Mouse (Mus musculus) hindbrain, embryonic 12.5 days (tissue): ENCODE results near the gene Lhb. TPM values are rescaled to one million over a fixed set of nuclear protein-coding genes. Genes with fewer than 3 reads are reported as not detected.
A peak's percentile ranks its signal among the peaks of the same experiment; 100 is the strongest.
"Not testable (repeated sequence)": the region's sequence is repeated elsewhere in the genome, so short reads cannot be mapped to it uniquely, and the experiment has no call there.

Experiments used
- ATAC-seq: fragments of 200-750 bp; cut with Nextera tagmentation; 2 replicates; pipeline ENCODE4 v1.8.0; 2017; ENCODE audit warnings: moderate TSS enrichment; ENCODE audit not compliant: low FRiP score
- H3K27ac ChIP-seq: fragments of 300-500 bp; sonication (generic); 2 replicates; pipeline ENCODE4 v1.5.1; 2016; ENCODE audit warnings: mild to moderate bottlenecking
- H3K27me3 ChIP-seq: fragments of 300-500 bp; sonication (generic); 2 replicates; pipeline ENCODE4 v1.6.1; 2016; ENCODE audit warnings: mild to moderate bottlenecking
- H3K36me3 ChIP-seq: fragments of 300-500 bp; sonication (generic); 2 replicates; pipeline ENCODE4 v1.6.1; 2016; ENCODE audit warnings: mild to moderate bottlenecking
- H3K4me1 ChIP-seq: fragments of 300-500 bp; sonication (generic); 2 replicates; pipeline ENCODE4 v1.6.1; 2016
- H3K4me2 ChIP-seq: fragments of 300-500 bp; sonication (generic); replicated peaks from 2 replicates; pipeline ENCODE4 v1.6.1; 2016; ENCODE audit warnings: mild to moderate bottlenecking
- H3K4me3 ChIP-seq: fragments of 300-500 bp; sonication (generic); 2 replicates; pipeline ENCODE4 v1.5.1; 2016; ENCODE audit warnings: mild to moderate bottlenecking
- H3K9ac ChIP-seq: fragments of 300-500 bp; sonication (generic); 2 replicates; pipeline ENCODE4 v1.6.1; 2016; ENCODE audit warnings: mild to moderate bottlenecking, moderate library complexity
- H3K9me3 ChIP-seq: fragments of 300-500 bp; sonication (generic); replicated peaks from 2 replicates; pipeline ENCODE4 v1.6.1; 2016; ENCODE audit warnings: mild to moderate bottlenecking
- WGBS: fragments of 180-500 bp; shearing (Covaris S2); methylation state at CpG from one replicate; pipeline ENCODE4 v1.1.7; 2016; 5-methylcytosine and 5-hydroxymethylcytosine counted together
- polyA plus RNA-seq: library from polyadenylated mRNA; unstranded; fragments of >200 nt; fragmentation: Nextera tagmentation; extraction: Ambion mirVana; gene quantifications from 2 replicates; pipeline ENCODE4 v1.2.1, GENCODE M21; 2016

Gene Lhb
- polyA plus RNA-seq, result 1.0 and 1.6 TPM in 2 replicates

DNA sequence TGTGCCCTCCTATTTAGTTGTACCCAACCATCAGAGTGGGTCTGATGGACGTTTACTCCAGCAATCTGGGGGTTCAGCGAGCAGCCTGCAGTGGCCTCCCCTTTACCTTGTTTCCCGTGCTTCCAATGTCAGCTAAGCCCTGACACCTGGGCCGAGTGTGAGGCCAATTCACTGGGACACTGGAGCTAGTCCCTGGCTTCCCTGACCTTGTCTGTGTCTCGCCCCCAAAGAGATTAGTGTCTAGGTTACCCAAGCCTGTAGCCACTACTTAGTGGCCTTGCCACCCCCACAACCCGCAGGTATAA, at the start of gene Lhb:
Gene Lhb, plus strand, starts transcription at position 206 of the 305 bp plus-strand sequence.
- H3K9ac ChIP-seq, result no peak within 1 kb of the TSS
- H3K4me1 ChIP-seq, result peaks cover 5% of the 10 kb centered on the region; the same call in 1 of the 2 replicates
- no peak within 1 kb of the TSS for H3K27ac ChIP-seq
- H3K36me3 ChIP-seq, result peaks cover 51% of the 10 kb centered on the region
- ATAC-seq, result no peak
- H3K4me3 ChIP-seq, result no peak within 1 kb of the TSS
- H3K4me2 ChIP-seq, result no peak within 1 kb of the TSS
- no peaks in the 10 kb centered on the region for H3K9me3 ChIP-seq
- 58% methylated on average over 6 of the region's 6 CpGs for WGBS
- peaks cover 61% of the 10 kb centered on the region for H3K27me3 ChIP-seq

DNA sequence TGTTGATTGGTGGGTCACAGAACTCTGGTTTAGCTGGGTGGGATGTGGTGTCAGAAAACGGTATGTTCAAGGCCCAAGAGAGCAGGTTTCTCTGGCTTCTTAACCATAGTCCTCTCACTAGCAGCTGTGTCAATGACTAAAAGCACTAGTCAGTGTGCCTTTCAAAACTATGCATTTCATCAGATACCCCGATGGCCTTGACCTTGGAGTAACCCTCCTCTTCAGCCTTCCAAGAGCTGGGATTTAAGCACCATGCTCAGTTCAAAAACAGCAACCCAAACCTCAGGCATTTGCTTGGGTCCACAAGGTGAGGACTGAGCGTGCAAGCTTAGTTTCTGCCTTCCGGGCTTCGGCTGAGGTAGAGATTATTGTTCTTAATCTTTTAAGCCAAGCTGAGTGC, 48.2 kb upstream of the Lhb start:
- WGBS, result 91% methylated on average over 5 of the region's 5 CpGs
- Histone ChIP-seq H3K27ac (no peak overlapping the region), H3K9ac (no peak overlapping the region), H3K36me3 (peaks cover 49% of the 10 kb centered on the region), H3K9me3 (no peaks in the 10 kb centered on the region), H3K4me1 (peaks cover 26% of the 10 kb centered on the region), H3K4me2 (no peak overlapping the region), H3K27me3 (peaks cover 25% of the 10 kb centered on the region), H3K4me3 (no peak overlapping the region)
- no peak for ATAC-seq

DNA sequence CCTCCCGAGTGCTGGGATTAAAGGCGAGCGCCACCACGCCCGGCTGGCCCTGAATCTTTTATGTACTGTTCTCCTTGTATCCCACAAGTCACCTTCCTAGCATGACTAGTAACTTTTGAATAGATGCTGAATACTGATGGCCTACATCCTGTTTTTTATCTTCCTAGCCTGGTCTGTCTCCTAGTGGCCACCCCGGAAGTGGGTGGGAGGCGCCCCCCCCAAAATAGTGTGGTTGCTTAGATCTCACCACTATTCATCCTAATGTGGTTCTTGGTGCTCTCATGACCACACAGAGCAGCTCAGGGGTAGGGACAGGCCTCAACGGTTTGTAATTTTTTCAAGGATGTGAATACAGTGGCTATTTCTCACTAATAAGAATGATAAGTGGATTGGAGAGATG, 46.0 kb upstream of the Lhb start:
- no peak overlapping the region for H3K4me2 ChIP-seq
- H3K4me3 ChIP-seq, result no peak overlapping the region
- peaks cover 7% of the 10 kb centered on the region for H3K27me3 ChIP-seq
- no peak for ATAC-seq
- peaks cover 14% of the 10 kb centered on the region for H3K4me1 ChIP-seq
- no peaks in the 10 kb centered on the region for H3K9me3 ChIP-seq
- H3K9ac ChIP-seq, result no peak overlapping the region
- 94% methylated on average over 8 of the region's 8 CpGs for WGBS
- no peak overlapping the region for H3K27ac ChIP-seq
- peaks cover 71% of the 10 kb centered on the region for H3K36me3 ChIP-seq

DNA sequence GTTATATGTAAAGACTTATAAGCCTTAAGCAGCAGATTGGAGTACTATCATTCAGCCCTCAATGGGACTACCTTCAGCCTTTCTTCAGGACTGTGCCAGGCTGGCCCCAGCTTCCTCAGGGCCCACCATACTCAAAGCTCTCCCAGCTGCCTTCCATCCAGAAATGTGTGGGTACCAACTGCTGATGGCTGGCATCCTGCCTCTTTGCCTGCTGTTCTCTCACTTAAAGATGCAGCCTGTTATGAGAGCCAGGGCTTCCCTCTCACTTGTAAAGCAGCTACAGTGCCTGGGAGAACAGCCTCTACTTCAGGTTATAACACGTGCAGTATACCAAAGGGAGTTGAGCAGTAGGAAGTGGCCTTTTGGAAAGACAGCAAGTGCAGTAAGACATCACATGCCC, 44.6 kb upstream of the Lhb start:
- H3K27me3 ChIP-seq, result no peaks in the 10 kb centered on the region
- no peak overlapping the region for H3K27ac ChIP-seq
- H3K4me3 ChIP-seq, result no peak overlapping the region
- H3K4me1 ChIP-seq, result no peaks in the 10 kb centered on the region
- H3K9ac ChIP-seq, result no peak overlapping the region
- no peaks in the 10 kb centered on the region for H3K9me3 ChIP-seq
- peaks cover 85% of the 10 kb centered on the region for H3K36me3 ChIP-seq
- H3K4me2 ChIP-seq, result no peak overlapping the region
- whole genome bisulfite sequencing, result 92% methylated on average over 1 of the region's 1 CpGs
- ATAC-seq, result no peak

DNA sequence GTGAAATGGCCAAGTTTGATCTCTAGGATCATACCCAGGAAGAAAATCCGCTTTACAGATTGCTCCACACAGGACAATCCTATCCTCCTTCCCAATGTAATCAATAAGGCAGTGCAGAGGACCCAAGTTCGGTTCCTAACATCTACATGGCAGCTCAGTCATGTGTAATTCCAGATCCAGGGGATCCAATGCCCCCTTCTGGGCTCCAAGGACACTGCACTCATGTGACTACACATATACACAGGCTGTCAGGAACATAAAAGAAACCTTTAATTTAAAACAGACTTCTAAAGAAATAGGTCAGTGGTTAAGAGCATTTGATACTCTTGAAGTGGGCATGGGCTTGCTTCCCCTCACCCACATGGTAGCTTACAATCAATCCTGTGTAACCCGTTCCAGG, 34.5 kb upstream of the Lhb start:
- Histone ChIP-seq H3K27me3 (no peaks in the 10 kb centered on the region), H3K4me3 (no peak overlapping the region), H3K9me3 (no peaks in the 10 kb centered on the region), H3K9ac (no peak overlapping the region), H3K4me1 (no peaks in the 10 kb centered on the region), H3K4me2 (no peak overlapping the region), H3K27ac (no peak overlapping the region), H3K36me3 (peaks cover 96% of the 10 kb centered on the region)
- WGBS, result 87% methylated on average over 3 of the region's 3 CpGs
- ATAC-seq, result no peak

DNA sequence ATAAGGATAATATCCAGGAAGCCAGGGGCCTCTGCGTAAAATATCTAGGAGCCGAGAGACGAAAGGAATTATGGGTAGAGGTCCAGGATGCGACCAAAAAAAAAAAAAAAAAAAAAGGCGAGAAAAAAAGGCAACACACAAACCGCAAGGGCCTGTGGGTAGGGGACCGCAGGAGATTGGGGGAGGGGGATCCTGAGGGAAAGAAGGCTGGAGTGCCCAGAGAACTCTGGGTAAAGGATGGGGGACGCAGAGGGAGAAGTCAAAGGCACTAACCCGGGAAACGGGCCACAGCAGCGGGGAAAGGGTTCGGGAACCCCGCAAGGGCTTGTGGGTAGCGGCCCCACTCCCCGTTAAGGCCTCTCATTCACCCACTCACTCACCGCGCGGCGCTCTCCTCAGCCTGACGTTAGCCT, 25.5 kb upstream of the Lhb start:
- peak overlapping the region; percentile 93 for H3K9ac ChIP-seq
- no peaks in the 10 kb centered on the region for H3K9me3 ChIP-seq
- H3K4me1 ChIP-seq, result peaks cover 19% of the 10 kb centered on the region
- peak; percentile 82 for ATAC-seq
- H3K36me3 ChIP-seq, result peaks cover 24% of the 10 kb centered on the region
- no peaks in the 10 kb centered on the region for H3K27me3 ChIP-seq
- peak overlapping the region; percentile 84 for H3K4me2 ChIP-seq
- H3K27ac ChIP-seq, result peak overlapping the region; percentile 99
- WGBS, result 3% methylated on average over 19 of the region's 20 CpGs
- H3K4me3 ChIP-seq, result peak overlapping the region; percentile 86

DNA sequence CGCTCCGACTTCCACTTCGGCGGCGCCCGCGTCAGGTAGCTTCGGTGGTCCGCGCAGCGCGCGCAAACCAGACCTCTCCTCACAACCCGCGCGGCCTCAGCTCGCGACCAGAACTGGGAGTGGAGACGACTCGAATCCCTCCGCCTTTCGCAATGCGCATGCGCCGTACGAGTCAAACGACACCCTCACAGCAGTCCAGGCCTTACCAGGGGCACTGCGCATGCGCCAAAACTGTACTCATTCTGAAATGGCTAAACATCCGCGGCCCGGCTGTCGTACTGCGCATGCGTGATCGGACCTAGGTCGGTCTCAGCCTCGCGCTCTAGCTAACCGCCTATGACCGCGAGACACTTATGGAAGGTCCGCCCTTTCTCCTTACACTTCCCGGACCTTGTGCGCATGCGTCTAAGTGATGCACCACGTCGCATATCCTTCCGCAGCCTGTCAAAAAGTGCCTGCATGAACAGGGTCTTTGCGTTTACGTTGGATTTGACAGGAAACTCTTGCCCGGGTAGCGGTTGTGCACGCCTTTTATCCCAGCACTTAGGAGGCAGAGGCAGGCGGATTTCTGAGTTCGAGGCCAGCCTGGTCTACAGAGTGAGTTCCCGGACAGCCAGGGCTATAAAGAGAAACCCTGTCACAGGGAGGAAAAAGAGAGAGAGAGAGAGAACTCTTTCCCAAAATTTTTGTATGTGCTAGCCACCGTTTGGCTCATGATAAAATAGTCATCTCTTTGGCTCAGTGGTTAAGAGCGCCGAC, 24.9 kb upstream of the Lhb start, which contains the start of gene Snrnp70:
Gene Snrnp70, minus strand, starts transcription at position 165 of the 759 bp plus-strand sequence.
- Histone ChIP-seq H3K4me1 (peaks cover 19% of the 10 kb centered on the region), H3K9me3 (no peaks in the 10 kb centered on the region), H3K27me3 (no peaks in the 10 kb centered on the region), H3K36me3 (peaks cover 17% of the 10 kb centered on the region), H3K9ac (peak within 1 kb of the TSS; percentile 93), H3K27ac (peak within 1 kb of the TSS; percentile 99), H3K4me3 (peak within 1 kb of the TSS; percentile 86), H3K4me2 (peak within 1 kb of the TSS; percentile 84)
- WGBS, result under 1% methylated on average over 60 of the region's 60 CpGs
- peak; percentile 97 for ATAC-seq

DNA sequence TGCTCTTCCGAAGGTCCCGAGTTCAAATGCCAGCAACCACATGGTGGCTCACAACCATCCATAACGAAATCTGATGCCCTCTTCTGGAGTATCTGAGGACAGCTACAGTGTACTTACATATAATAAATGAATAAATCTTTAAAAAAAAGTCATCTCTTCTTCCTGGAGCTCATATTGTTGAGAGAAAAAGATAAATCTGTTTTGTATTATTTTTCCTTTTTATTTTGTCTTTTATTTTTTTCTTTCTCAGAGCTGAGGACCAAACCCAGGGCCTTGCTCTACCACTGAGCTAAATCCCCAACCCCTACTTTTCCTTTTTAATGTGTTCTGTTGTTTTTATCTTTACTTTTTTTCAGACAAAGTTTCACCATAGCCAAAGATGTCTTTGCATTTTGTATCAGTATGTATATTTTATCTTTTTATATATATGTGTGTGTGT, 24.3 kb upstream of the Lhb start:
- Histone ChIP-seq H3K27ac (peak overlapping the region; percentile 76; the same call in 1 of the 2 replicates), H3K4me1 (peaks cover 19% of the 10 kb centered on the region), H3K4me2 (peak overlapping the region; percentile 58), H3K4me3 (peak overlapping the region; percentile 86), H3K9ac (peak overlapping the region; percentile 51; the same call in 1 of the 2 replicates), H3K36me3 (peaks cover 13% of the 10 kb centered on the region)
- not testable (repeated sequence) for H3K9me3 ChIP-seq, H3K27me3 ChIP-seq
- WGBS, result 4% methylated on average over 3 of the region's 3 CpGs
- ATAC-seq, result peak; percentile 37; the same call in 1 of the 2 replicates

DNA sequence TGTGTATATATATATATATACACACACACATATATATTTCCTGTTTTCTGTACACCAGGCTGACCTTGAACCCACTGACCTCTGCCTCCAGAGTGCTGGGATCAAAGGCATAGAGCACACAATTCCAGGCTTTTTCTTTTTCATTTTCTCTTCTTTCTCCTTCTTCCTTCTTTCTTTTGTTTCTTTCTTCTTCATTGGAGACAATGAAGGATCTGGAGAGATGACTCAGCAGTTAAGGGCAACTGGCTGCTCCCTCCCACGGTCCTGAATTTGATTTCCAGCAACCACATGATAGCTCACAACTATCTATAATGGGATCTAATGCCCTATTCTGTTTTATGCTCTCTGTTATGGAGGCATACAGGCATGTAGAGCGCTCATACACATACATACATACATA, 23.8 kb upstream of the Lhb start:
- H3K36me3 ChIP-seq, result peaks cover 9% of the 10 kb centered on the region
- H3K4me1 ChIP-seq, result peaks cover 19% of the 10 kb centered on the region
- no peak overlapping the region for H3K9ac ChIP-seq
- H3K9me3 ChIP-seq, result no peaks in the 10 kb centered on the region
- H3K27ac ChIP-seq, result no peak overlapping the region
- WGBS, result 75% methylated on average over 2 of the region's 2 CpGs
- H3K27me3 ChIP-seq, result no peaks in the 10 kb centered on the region
- no peak overlapping the region for H3K4me3 ChIP-seq
- H3K4me2 ChIP-seq, result no peak overlapping the region
- no peak for ATAC-seq

DNA sequence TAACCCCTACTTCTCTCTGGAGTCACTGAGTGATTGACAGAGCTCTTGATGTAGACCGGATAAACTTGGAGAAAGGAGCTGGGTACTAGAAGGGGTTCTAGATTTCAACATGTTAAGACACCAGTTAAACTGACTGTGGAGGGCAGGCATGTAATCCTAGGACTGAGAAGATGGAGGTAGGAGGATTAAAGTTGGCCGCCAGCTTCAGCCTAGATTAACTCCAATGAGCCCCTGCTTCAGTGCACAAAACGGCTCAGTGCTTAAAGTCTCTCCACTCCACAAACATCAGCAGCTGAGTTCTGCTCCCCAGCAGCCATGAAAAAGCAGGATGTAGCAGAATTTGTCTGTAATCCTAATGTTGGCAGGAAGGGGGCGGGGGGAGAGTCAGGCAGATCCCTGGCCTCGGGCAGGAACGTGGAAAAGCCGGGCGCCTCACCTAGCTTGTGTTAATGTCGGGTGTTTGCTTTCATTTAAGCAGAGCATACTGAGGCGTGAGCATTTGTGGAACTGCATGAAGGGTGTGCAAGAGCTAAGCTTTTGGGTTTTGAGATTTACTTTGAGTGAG, 19.0 kb upstream of the Lhb start:
- Histone ChIP-seq H3K9ac (no peak overlapping the region), H3K4me3 (no peak overlapping the region), H3K4me1 (peaks cover 4% of the 10 kb centered on the region), H3K36me3 (no peaks in the 10 kb centered on the region), H3K9me3 (0 out of 2 replicates have a peak, but pooled peaks cover 3% of the 10 kb centered on the region), H3K27ac (no peak overlapping the region), H3K4me2 (no peak overlapping the region), H3K27me3 (peaks cover 22% of the 10 kb centered on the region)
- WGBS, result 76% methylated on average over 10 of the region's 10 CpGs
- ATAC-seq, result no peak

DNA sequence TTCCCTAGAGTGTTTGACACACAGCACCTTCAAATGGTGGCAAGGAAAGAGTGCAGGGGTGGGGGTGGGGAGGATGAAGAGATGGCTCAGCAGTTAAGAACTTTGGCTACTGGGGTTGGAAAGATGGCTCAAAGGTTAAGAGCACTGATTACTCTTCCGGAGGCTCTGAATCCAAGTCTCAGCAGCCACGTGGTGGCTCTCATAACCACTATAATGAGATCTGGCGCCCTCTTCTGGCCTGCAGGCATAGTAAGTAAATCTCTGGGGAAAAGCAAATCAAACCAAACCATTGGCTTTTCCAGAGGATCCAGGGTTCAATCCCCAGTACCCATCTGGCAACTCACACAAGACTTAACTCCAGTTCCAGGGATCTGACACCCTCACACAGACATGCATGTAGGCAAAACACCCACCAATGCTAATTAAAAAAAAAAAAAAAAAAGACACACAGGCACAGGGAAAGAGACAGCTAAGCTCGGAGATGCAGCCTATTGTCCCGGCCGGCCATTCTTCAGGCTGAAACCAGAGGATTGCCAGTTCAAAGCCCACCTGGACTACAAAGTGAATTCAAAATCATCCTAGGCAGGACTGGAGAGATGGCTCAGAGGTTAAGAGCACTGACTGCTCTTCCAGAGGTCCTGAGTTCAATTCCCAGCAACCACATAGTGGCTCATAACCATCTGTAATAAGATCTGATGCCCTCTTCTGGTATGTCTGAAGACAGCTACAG, 16.9 kb upstream of the Lhb start:
- no peak for ATAC-seq
- Histone ChIP-seq H3K4me2 (no peak overlapping the region), H3K9ac (no peak overlapping the region), H3K4me3 (no peak overlapping the region), H3K27me3 (peaks cover 43% of the 10 kb centered on the region), H3K36me3 (no peaks in the 10 kb centered on the region), H3K27ac (no peak overlapping the region), H3K9me3 (0 out of 2 replicates have a peak, but pooled peaks cover 3% of the 10 kb centered on the region), H3K4me1 (peaks cover 6% of the 10 kb centered on the region)
- 44% methylated on average over 6 of the region's 6 CpGs for WGBS
